Mouse (Mus musculus): ENCODE measurements at regions not wholly inside any gene's neighbourhood (a gene's known extent, or its start where the extent isn't known, plus 50 kb on each side); places are given as distances from the start of the nearest gene placed in this dataset.

DNA sequence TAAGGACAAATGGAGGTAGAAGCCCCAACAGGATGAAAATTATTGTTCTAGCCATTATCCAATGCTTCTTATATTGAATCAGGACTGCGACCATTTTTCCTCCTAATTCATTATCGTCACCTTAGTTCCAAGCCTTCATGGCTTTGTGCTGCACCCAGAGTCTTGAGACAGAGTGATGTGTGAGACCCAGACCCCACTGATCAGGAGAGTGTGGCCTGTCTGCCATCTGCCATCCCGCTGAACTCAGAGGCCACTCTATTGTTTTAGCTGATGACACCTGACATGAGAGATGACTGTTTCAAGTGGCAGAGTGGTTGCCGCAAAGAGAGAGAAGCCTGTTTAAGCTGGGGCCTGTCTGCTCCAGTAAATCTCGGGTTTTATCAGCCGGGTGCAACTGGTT lies 361.4 kb downstream of the Rwdd3 start:
- CTCF ChIA-PET = no interaction called here

DNA sequence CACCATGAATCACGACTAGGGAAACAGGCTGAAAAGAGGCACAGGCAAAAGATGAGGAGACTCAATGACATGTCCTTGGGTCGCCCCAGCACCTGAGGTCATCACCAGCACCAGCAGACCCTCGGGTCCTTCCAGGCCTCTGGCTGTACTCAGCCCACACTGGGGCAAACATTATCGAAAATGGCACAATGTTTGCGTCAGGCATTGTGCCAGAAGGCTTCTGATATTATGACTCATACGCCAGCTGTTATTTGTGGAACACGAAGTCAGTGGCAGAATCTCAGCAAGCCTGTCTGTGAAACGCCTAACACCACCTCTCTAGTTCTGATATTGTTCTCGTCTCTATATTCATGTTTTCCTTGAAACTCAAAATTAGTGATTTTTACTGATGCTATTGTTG lies 384.8 kb downstream of the Rwdd3 start:
- ChIA-PET POLR2A (no interaction called here), CTCF (no interaction called here)

More for the DNA sequence above, 361.4 kb downstream of the Rwdd3 start:
- POLR2A ChIA-PET = no interaction called here

DNA sequence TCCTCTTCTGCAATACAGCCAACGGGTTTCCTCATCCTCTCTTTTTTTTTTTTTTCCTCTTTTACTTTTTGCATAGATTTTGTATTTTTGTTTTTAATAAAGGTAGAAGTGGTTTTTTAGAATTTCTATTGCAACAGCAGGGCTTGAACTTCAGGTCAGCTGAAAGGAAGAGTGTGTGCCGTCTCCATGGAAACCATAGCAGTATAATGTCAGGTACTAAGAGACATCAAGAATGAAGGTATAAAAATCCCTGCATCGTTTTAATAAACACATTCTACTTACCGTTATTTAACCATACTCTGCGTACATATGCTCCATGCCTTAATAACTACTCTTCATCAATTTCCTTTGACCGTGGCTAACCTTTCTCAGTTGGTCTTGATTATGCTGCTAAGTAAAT lies 390.0 kb downstream of the Rwdd3 start:
- CTCF ChIA-PET = no interaction called here
- POLR2A ChIA-PET = interaction anchor here in 1 of 4 experiments (0.8 kb wide), 1 partner anchor 635 kb away, joined by 3 read pairs; no protein-coding TSS in a partner anchor

DNA sequence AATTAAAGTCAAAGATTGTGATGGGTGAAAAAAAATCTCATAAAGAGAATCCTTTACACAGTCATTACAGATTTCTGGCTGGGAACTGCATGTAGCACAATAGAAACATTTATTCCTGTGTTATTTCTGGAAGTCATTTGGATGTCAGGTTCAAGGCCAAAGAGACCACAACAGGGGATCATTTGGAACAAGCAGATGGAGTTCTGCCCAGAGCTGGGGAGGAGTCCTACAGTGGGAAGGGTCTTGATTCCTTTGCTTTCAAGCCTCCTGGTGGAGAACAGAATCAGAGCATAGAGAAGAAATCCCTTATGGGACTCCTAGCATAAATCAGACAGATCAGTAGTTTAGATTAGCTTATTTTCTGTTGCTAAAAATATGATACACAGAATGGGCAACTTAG lies 392.4 kb downstream of the Rwdd3 start:
- POLR2A ChIA-PET = no interaction called here
- CTCF ChIA-PET = interaction anchor here in 1 of 4 experiments (0.6 kb wide), 1 partner anchor 27 kb away, joined by 3 read pairs; no protein-coding TSS in a partner anchor

DNA sequence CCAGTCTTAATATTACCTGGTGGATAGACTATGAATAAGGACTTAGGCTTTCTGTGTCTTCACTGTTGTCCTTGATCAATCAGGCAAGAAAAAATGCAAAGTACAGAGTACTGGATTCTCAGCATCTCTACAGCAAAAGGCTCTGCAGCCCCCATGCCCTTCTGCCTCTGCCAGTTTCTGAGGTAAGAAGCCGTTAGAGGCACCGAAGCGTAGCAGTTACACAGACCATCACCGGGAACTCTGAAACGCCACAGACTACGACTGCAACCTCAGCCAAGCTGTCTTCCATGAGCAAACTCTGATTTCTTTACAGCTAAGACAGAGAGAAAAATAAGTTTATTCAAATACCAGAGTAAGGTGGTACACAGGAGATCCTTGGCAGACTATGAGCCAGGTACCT lies 396.5 kb downstream of the Rwdd3 start:
- CTCF ChIA-PET = no interaction called here
- POLR2A ChIA-PET = no interaction called here

DNA sequence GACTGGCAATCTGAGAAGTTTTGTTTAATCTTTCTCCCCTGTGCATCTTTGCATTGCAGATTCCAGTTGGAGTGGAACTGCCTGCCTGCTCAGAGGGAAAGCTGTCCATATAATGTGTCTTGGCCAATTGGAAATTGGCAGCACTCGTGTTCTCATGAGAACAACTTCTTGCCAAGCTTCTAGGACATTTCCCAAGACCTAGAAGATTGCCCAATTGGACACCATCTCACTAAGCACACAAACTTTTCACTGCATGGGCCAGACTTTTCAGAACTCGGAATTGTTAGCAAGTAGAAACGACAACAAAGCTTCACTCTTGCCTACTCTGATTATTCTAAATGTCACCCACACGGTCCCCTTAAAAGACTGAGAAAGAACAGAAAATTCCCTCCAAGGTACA lies 409.8 kb downstream of the Rwdd3 start:
- ChIA-PET POLR2A (no interaction called here), CTCF (no interaction called here)

DNA sequence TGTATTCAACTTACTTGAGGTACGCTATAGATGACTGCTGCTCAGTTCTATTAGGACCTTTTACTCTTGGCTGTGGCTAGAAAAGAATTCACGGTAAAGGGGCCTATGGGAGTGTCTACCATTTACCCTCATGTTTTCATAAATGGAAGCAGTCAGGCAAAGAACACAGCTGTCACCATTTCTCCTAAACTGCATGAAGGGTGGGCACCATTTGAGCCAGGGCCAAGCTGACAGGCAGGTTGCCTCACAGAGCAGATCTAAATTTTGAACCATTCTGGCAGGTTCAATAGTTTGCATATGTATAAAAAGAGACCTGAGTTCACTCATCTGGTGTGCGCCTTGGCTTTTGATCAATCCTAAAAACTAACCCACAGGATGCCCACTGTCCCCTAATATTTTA lies 410.3 kb downstream of the Rwdd3 start:
- POLR2A ChIA-PET = no interaction called here

DNA sequence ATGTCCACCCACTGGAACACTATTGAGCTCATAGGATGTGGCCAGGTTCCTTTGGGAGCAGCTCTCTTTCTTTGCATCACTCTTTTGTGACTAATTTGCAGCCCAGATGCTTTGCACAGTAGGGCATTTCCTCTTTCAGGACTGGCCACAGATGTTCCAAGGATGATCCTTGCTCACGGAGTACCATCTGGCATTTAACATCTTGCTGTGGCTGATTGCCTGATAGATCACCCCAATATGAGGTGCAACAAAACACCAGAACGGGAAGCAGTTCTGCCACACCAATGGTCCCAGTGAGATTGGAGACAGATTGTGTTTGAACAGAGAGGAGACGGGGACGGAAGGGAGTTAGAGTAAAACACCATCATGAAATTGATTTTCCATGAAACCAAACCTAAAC lies 423.0 kb downstream of the Rwdd3 start:
- ChIA-PET POLR2A (no interaction called here), CTCF (no interaction called here)

More for the DNA sequence above, 410.3 kb downstream of the Rwdd3 start:
- CTCF ChIA-PET = no interaction called here

DNA sequence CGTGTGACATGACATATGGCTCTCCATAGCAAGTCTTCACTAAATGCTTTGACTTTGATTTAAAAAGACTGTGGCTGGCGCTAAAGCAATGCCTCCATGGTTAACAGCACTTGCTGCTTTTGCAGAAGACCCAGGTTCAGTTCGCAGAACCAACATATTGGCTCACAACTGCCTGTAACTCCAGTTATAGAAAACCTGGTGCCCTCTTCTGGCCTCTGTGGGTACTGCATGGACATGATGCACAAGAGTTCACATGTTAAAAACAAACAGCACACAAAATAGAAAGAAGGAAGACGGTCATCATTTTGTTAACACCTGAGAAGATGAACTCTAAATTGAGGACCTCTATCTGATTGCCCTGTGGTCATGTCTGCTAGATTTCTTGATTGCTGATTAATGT lies 423.8 kb downstream of the Rwdd3 start:
- POLR2A ChIA-PET = no interaction called here
- CTCF ChIA-PET = no interaction called here

DNA sequence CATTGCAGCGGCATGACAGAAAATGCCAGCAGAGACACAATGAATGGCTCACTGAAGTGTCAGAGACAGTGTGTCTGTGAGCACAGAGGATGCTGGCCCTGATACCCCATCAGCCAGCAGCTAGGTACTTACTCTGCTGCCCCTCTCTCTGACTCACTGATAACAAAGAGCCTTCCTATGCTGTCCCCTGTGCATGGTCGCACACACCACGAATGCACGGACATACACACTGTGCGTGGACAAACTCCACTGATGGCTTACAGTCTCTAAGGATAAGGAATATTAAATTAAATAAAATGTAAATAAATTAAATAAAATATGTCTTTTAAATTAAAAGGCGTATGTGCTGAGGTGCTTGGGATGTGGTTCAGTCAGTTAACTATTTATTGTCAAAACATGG lies 438.2 kb downstream of the Rwdd3 start:
- ChIA-PET POLR2A (no interaction called here), CTCF (interaction anchor here in 1 of 4 experiments (1.0 kb wide), 1 partner anchor 14 kb away, joined by 16 read pairs; no protein-coding TSS in a partner anchor)

DNA sequence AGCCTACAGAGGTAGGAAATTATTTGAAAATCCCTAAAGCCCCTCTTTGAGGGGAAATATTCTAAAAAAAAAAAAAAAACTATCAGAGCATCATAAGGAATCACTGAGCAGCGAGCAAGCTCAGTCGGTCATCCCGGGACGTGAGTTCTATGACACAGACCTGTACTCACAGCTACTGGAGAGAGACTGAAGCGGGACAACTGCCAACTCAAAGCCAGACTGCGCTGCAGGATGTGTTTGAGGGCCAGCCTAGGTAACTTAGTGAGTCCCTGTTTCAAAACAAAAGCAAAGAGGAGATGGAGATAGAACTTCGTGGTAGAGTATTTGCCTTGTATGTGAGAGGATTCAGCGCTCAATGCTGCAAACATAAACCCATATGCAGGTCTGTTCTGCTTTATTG lies 439.1 kb downstream of the Rwdd3 start:
- ChIA-PET POLR2A (no interaction called here), CTCF (no interaction called here)

DNA sequence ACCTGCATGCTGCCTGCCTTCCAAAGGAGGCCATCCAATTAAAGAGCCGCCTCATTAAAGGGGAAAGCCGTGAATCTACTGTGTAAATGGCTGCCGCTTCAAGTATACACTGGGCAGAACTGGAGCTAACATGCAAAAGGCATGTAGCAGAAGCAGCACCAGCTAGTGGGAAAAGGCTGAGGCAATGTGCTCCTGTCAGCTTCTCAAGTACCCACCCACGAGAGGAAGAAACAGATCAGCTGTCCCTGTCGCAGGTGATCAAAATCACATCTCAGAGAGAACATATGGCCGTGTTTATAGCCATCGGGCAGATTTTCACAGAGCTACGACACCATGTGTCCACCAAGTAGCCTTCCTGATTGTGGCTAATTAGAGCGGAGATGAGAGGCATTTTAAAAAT lies 440.2 kb downstream of the Rwdd3 start:
- ChIA-PET CTCF (no interaction called here), POLR2A (no interaction called here)

DNA sequence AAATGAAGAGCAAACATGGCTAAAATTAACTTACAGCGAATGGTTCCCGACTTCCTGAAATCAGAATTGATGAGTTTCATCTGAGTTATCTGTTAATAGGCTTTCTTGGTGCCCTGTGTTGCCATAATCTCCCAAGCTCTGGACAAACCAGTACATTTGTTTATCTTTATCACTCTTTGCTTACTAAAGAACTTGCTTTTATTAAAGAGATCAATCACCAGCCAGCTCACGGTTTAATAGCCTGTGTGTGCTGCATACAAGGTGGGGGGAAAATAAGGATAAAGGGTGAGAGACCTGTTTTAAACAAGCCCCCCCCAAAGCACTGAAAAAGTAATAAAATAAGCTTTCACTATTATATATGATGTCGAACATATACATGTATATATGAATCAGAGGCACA lies 441.3 kb downstream of the Rwdd3 start:
- POLR2A ChIA-PET = interaction anchor here in 1 of 4 experiments (0.7 kb wide), 1 partner anchor 1234 kb away, joined by 3 read pairs; no protein-coding TSS in a partner anchor

DNA sequence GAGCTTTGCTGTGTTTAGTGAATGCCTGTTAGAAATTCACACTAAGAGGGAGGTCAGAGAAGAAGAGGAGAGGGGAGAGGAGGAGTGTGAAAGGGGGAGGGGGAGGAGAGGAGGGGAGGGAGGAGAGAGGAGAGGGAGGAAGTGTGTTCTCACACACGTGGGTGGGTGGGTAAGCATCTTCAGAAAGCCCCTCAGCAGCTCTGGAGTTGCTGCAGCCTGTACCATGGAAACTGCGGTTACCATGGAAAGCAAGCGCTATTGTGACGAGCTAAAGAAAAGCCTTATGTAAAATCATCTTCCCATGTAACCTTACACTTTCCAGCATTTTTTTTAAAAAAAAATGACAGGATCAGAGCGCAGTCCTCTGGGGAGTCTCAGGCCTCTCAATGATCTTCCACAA lies 441.8 kb downstream of the Rwdd3 start:
- CTCF ChIA-PET = no interaction called here
- POLR2A ChIA-PET = interaction anchor here in 1 of 4 experiments (0.7 to 0.9 kb wide), 2 partner anchors 38 to 1233 kb away, joined by 3 read pairs; no protein-coding TSS in a partner anchor

More for the DNA sequence above, 441.3 kb downstream of the Rwdd3 start:
- CTCF ChIA-PET = no interaction called here

DNA sequence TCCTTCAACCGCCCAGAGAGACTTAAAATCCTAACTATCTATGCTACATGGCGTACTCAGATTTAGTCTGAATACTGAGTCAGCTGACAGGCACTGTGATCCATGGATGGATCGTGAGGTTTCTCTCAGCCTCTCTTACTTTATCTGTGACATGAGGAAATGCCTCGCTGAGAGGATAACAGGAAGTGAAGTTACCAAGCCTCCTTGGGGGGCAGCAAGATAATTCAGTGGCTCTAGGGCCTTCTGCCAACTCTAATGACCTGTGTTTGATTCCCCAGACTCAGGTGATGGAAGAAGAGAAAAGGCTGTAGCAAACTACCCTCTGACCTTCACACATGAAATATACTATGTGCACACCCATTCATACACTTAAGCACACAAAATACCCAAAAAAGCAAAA lies 486.3 kb downstream of the Rwdd3 start:
- POLR2A ChIA-PET = no interaction called here
- CTCF ChIA-PET = no interaction called here

DNA sequence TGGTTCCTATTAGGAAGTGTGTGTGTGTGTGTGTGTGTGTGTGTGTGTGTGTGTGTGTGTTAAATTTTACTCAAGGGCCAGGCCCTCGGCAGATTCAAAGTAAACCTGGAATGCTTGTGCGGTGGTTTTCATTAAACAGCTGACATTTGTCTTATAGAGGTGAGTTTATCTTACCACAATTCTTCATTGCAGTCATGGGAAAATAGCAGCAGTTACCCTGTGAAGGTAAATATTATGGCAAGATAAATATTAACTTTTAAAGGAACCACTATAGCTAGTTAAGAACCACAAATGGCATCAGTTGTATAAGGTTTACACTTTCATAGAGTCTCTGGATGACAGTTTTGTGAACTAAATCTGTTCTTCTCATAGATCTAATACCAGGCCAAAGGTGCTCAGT lies 495.6 kb downstream of the Rwdd3 start:
- ChIA-PET CTCF (no interaction called here), POLR2A (no interaction called here)

DNA sequence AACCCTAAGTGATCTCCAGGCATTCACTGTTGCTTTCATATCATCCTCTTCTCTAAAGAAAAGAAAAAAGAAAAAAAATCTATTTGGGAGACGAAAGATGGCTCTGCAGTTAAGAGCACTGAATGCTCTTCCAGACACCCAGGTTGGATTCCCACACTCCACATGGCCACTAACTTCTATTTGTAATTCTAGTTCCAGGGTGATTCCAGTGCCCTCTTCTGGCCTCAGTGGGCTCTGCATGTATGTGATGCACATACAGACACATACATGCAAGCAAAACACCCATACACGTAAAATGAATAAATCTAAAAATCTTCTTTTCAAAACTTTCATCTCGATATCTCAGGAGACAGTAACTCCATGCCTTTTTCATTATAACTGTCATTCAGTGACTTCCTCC lies 502.8 kb downstream of the Rwdd3 start:
- POLR2A ChIA-PET = no interaction called here
- CTCF ChIA-PET = no interaction called here

DNA sequence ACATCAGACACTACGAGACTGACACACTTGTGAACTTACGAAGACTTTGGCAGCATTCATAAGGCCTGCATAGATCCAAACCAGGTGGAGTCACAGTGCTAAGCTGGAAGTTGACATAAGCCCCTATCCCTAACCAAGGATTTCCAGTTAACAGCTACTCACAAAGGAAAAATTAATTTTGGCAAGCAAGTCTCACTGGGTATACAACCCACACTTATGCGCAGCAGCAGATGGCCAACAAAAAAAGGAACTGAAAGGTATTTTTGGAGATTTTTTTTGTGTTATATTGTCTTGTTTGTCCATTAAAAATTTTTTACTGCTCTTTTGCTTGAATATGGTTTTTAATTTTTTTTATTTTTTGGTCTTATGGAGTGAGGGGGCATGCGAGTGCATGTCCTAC lies 509.0 kb downstream of the Rwdd3 start:
- POLR2A ChIA-PET = no interaction called here

DNA sequence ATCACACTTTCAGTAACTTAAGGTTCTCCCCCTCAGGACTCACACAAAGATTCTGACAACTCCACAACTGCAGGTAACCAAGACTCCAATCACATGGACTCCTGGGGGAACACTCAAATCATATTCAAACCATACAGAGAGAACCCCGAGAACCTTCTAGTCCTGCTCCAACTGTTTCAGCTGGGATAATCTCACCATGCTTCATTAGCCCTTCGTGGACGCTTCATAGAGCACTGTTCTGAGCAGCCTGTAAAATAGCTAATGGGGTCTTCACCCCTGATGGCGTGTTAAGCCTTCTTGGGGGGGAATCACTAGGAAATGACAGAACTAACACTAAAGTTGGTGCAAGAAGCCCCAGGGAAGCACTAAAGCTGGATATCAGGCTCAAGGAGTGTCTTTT lies 510.7 kb downstream of the Rwdd3 start:
- ChIA-PET CTCF (no interaction called here), POLR2A (no interaction called here)

More for the DNA sequence above, 509.0 kb downstream of the Rwdd3 start:
- CTCF ChIA-PET = no interaction called here

DNA sequence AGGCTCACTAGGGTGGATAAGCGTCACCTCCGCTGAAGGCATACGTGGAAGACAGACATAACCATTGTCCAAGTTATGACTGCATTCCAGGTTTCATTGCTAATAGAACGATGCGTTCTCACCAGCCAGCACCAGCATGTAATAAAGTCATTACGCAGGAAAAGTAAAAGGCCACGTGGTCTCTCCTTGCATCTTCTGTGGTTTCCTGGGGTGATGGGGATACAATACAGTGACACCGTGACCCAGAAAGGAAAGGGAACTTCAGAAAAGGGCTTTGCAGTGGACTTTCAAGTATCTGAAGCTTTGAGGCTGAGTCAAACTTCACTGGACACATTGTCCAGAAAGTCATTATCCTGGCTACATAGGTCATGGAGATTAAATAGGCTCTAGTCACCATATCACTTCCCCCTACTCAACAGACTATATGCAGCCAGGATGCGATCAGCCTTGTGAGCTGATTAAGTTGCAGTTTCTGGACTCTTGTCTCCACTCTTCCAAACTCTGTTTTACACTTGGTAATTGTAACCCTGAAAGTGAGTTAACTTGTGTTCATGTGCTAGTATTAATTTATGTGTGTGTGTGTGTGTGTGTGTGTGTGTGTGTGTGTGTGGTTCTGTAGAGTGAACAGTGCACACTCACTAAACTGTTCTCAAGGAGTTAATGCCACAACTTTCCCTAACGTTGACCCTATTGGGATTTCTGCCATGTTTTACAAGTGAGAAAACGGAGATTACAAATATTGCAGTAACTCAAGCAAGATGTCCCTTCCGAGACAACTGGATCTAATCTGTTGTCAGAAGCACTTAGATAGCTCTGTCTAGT lies 522.2 kb downstream of the Rwdd3 start:
- CTCF ChIA-PET = no interaction called here
- POLR2A ChIA-PET = no interaction called here

DNA sequence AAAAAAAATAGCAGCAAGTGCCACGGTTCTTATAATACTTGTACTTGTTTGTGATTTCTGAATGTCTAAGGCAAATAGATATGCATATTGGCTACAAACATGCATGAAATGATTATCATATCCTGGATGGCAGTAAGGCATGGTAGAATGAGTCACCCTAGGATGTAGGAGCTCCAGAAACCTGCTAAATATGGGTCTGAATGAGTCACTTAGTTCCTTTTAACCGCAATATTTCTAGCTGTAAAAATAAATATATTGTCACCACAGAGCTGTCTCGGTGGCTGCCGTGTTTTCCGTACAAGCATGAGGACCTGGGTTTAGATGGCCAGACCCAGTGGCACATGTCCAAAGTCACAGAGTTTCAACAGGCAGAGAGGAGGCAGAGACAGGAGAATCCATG lies 523.1 kb downstream of the Rwdd3 start:
- ChIA-PET CTCF (no interaction called here), POLR2A (no interaction called here)

DNA sequence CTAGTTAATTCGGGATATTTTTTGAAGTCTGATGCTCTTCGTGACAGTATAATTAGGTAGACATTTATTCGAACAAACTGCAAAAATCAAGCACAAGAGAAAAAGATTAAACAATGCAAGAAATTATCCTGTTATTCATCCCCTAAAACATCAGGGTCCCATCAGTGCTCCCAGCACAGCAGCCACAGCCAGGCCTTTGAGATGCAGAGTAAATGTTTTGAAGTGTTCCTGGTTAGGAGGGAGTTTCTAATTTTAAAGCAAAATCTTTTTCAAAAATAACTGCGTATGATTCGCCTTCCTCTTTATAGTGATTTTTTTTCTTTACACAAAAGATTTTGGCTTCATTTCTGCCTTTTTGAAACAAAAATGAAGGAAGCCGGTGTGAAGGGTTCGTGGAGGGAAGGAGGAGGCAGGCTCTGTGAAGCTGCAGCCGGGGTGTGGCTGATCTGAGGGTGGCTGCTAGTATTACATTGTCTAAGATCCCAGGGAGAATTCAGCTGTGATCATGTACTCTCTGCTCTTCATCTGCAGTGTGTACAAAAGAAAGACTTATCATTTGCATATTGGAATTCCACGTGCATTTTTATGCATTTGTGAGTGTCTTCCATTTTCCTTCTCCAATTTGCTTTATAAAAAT lies 534.7 kb downstream of the Rwdd3 start:
- ChIA-PET POLR2A (no interaction called here), CTCF (no interaction called here)
